Mouse (Mus musculus): ENCODE results near the gene Srrd.

DNA sequence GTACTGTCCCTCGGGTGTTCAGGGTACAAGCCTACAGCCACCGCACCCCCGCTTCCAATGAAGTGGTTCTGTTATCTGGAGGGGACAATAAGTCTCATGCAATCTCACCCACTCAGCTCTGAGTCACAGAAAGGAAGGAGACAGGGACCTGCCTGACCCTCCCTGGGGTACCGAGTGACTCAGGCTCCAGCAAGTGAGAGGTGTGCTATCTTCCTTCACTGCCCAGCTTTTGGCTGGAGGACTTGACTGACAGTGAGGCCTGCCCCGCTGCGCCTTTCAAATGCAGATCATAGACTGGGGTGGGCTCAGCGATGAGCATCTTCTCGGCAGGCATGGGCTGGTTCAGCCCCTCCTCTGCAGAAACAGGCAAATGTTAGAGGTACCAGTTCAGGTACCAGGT is 47.7 kb downstream of the Srrd start:
- TF ChIP-seq CTCF (conservative IDR thresholded peaks at IDR 0.05; ENCODE audit: low read length) (no peak), POU5F1 (IDR thresholded peaks at IDR 0.05; ENCODE audit: borderline replicate concordance, low read length) (peak; percentile 70)
